Mouse (Mus musculus) E14TG2a.4 (cell line): ENCODE data around the gene Mettl21a.
A peak's percentile ranks its signal among the peaks of the same experiment; 100 is the strongest.
"Not testable (repeated sequence)": the region's sequence is repeated elsewhere in the genome, so short reads cannot be mapped to it uniquely, and the experiment has no call there.

Experiments used
- H3K27me3 ChIP-seq: 2 replicates; pipeline ENCODE4 v1.6.1; 2014; ENCODE audit warnings: low read length, control low read depth; ENCODE audit not compliant: insufficient read depth
- H3K36me3 ChIP-seq: 2 replicates; pipeline ENCODE4 v1.6.1; 2014; ENCODE audit warnings: low read length, control low read depth; ENCODE audit not compliant: insufficient read depth
- H3K4me1 ChIP-seq: replicated peaks from 2 replicates; pipeline ENCODE4 v1.6.1; 2014; ENCODE audit warnings: low read depth, low read length, control low read depth
- H3K4me3 ChIP-seq: replicated peaks from 2 replicates; pipeline ENCODE4 v1.5.1; 2014; ENCODE audit warnings: mild to moderate bottlenecking, low read length
- H3K9me3 ChIP-seq: 2 replicates; pipeline ENCODE4 v1.6.1; 2014; ENCODE audit warnings: low read length, control low read depth
- CTCF ChIP-seq: conservative IDR thresholded peaks from 2 replicates; pipeline ENCODE4 v1.5.1; 2014; ENCODE audit warnings: low read length
- NANOG ChIP-seq: IDR thresholded peaks from 2 replicates; pipeline ENCODE4 v1.6.1; 2014; ENCODE audit warnings: borderline replicate concordance, low read length, mixed read lengths
- POU5F1 ChIP-seq: IDR thresholded peaks from 2 replicates; pipeline ENCODE4 v1.6.1; 2014; ENCODE audit warnings: low read length, borderline replicate concordance

Mettl21a gene

DNA sequence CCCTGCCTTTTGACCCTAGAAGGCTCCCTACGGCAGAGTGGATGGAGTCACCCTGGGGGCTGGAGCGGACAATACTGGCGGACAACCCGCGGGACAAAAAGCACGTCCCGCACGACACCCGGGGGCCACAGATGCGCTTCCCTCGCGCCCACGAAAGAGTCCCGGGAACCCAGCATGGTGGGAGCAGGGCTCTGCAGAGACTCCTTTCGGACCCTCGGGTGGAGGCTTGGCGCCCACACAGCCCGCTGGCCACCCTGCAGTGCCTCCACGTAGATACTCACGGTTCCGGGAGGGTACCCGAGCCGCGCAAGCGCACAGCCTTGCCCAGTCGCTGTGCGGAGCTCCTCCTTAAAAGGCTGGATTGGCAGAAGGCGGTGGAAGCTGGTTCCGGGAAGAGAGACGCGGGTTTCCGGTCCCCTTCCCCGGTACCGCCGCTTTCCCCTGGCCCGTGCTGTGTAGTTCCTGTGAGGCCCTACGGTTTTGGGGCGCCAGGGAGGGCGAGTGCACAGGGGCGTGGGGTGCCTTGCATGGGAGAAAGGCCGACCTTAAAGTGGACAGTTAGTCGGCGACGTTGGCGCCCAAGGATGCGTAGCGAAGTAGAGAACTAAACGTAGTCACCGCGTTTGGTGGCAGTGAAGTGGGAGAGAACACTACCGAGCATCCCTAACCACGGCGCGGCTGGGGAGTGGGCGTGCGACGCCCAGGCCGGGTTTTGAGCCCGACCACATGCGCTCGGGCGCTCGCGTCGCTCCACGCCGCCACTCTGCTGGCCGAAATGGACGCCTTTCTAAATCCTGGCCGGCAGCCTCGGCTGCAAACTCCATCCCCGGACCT lies at the start of gene Mettl21a:
Gene Mettl21a, minus strand, starts transcription at position 362 of the 834 bp plus-strand sequence.
- Histone ChIP-seq H3K4me1 (peaks cover 27% of the 10 kb centered on the region), H3K36me3 (peaks cover 35% of the 10 kb centered on the region), H3K4me3 (peak within 1 kb of the TSS; percentile 95), H3K9me3 (no peaks in the 10 kb centered on the region), H3K27me3 (no peaks in the 10 kb centered on the region)
- TF ChIP-seq POU5F1 (no peak), NANOG (no peak), CTCF (no peak)

DNA sequence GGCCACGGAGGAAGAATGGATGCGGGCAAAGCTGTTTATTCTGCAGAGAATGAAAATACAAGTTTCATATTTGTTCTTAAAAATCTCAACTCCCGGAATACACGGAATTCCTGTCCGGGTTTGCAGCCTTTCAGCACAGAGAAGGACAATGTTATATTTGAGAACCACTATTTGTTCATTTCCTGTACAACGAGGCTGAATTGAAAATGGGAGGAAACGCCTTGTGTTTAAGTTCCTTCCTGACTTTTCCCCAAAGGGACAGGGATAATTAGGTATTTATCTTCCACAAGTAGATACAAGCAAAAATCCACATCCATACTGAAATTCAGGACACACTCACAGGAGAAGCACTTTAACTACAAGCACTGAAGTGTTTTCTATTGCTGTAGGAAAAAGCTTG lies 41.8 kb upstream of the Mettl21a start:
- no peaks in the 10 kb centered on the region for H3K27me3 ChIP-seq
- H3K36me3 ChIP-seq: no peaks in the 10 kb centered on the region
- TF ChIP-seq NANOG (no peak), POU5F1 (no peak), CTCF (no peak)
- peaks cover 25% of the 10 kb centered on the region for H3K4me1 ChIP-seq
- H3K4me3 ChIP-seq: no peak overlapping the region
- no peaks in the 10 kb centered on the region for H3K9me3 ChIP-seq

DNA sequence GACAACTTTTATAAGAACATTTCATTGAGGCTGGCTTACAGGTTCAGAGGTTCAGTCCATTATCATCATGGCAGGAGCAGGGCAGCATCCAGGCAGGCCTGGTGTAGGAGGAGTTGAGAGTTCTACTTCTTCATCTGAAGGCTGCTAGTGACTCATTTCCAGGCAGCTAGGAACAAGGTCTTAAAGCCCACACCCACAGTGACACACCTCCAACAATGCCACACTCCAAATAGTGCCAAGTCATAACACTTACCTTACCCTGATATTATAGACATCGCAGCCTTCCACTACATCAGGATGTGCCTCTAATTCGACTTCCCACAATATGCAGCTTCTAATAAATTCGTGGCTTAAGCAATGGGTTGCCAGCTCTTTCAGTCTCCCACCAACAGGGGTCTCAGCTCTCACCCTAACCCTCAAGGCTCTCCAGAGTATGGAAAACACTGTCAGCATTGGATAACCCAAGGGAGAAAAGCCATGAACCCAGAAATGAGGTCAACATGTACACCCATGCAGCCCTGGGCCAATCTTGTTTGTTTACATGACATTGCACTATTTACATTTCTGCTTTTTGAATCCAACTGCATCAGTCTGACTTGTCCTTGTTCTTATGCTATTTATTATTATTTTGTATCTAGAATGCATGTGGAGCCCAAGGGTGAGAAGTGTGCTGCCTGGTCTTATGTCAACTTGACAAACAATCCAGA lies 39.5 kb upstream of the Mettl21a start:
- Histone ChIP-seq H3K9me3 (no peaks in the 10 kb centered on the region), H3K4me3 (no peak overlapping the region), H3K27me3 (peaks cover 4% of the 10 kb centered on the region; the same call in 1 of the 2 replicates), H3K4me1 (peaks cover 25% of the 10 kb centered on the region), H3K36me3 (no peaks in the 10 kb centered on the region)
- TF ChIP-seq NANOG (no peak), CTCF (peak; percentile 18; the same call in 1 of the 2 replicates), POU5F1 (no peak)

DNA sequence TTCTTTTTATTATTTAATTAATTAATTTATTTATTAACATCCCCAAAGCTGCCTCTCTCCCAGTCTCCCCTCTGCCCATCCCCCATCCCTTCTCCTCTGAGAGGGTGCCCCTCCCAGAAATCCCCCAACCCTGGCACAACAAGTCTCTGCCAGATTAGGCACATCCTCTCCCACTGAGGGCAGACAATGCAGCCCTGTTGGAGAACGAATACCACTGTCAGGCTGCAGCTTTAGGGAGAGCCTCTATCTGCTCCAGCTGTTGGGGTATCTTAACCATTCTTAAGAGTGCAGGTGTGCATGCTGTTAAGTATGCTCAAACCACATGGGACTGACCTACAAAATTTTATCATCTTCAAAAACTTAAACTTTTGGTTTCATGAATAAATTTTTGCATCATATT lies 38.4 kb upstream of the Mettl21a start:
- H3K36me3 ChIP-seq: no peaks in the 10 kb centered on the region
- no peaks in the 10 kb centered on the region for H3K9me3 ChIP-seq
- TF ChIP-seq CTCF: no peak
- TF ChIP-seq NANOG: peak; percentile 73; the same call in 1 of the 2 replicates

DNA sequence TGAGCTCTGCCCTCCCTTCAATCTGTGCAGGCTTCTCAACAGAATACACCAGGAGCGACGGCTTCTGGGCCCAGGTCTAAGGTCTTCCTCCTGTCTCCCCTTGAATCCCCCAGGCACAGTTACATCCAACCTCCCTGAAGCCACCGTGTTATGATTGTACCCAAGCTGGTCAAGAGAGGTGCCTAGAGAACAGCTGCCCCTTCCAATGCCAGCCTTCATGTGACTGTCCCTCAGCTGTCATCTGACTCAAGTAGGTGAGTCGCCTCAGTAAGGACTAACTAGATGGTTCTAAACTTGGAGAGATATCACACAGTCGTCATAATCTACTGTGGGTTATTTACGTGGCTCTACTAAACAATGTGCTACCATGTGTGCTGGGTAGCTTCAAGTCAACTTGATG lies 36.7 kb upstream of the Mettl21a start:
- no peak overlapping the region for H3K4me3 ChIP-seq
- no peaks in the 10 kb centered on the region for H3K9me3 ChIP-seq
- TF ChIP-seq NANOG (no peak), POU5F1 (no peak), CTCF (no peak)
- H3K27me3 ChIP-seq: peaks cover 8% of the 10 kb centered on the region; the same call in 1 of the 2 replicates
- peaks cover 14% of the 10 kb centered on the region for H3K4me1 ChIP-seq
- H3K36me3 ChIP-seq: no peaks in the 10 kb centered on the region

More for the DNA sequence above, 38.4 kb upstream of the Mettl21a start:
- Histone ChIP-seq H3K4me3 (no peak overlapping the region), H3K27me3 (peaks cover 8% of the 10 kb centered on the region; the same call in 1 of the 2 replicates), H3K4me1 (peaks cover 25% of the 10 kb centered on the region)

DNA sequence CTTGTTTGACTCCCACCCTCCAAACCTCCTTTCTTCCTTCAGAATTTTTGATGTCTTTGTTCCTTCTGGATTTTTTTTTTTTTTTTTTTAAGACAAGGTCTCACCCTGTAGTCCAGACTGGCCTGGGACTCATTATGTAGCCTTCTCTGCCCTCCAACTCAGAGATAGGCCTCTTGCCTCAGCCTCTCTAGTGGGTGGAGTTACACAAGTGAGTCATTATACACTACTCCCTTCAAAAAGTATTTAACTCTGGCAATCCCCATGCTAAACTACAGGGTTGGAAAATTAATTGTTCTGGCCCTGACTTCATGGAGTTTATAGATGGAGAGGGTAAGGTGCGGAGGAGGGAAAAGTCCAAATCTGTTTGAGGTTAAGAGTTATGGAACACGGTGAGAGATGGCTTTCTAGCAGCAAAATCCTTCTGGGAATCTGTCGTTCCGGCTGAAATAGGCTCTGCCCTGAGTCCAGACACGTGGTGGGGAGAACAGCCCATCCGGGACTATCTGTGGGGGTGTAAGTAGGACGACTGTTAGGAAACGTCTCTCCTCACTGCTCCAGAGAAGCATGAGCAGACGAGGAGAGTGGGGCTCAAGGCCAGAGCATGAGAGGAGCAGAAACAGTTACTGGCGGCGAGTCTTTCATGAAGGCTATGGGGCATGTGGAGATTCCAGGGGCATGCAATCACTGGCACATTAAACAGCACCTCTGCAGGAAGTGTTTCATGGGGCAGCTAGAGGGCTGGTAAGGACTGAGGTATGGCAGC lies 32.5 kb upstream of the Mettl21a start:
- no peaks in the 10 kb centered on the region for H3K9me3 ChIP-seq
- no peaks in the 10 kb centered on the region for H3K4me1 ChIP-seq
- no peaks in the 10 kb centered on the region for H3K36me3 ChIP-seq
- H3K27me3 ChIP-seq: peaks cover 8% of the 10 kb centered on the region; the same call in 1 of the 2 replicates
- TF ChIP-seq CTCF (no peak), POU5F1 (no peak), NANOG (no peak)
- no peak overlapping the region for H3K4me3 ChIP-seq

DNA sequence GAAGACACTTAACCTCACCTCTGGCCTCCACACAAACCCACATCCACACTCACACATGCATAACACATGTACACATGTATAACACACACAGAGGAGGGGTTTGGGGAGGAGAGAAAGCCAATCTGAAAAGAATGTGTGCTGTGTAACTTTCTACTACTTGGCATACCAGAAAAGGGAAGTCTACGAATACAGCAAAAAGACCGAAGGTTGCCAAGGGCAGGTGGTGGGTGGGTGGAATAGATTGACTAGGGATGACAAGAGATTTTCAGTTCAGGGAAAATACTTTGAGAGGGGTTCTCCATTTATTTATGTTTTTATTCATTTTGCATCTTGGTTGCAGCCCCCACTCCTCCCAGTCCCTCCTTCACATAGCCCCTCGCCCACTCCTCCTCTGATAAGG lies 27.5 kb upstream of the Mettl21a start:
- no peaks in the 10 kb centered on the region for H3K4me1 ChIP-seq
- TF ChIP-seq CTCF (no peak), POU5F1 (no peak), NANOG (no peak)
- H3K4me3 ChIP-seq: no peak overlapping the region
- peaks cover 21% of the 10 kb centered on the region for H3K9me3 ChIP-seq
- H3K27me3 ChIP-seq: no peaks in the 10 kb centered on the region
- no peaks in the 10 kb centered on the region for H3K36me3 ChIP-seq

DNA sequence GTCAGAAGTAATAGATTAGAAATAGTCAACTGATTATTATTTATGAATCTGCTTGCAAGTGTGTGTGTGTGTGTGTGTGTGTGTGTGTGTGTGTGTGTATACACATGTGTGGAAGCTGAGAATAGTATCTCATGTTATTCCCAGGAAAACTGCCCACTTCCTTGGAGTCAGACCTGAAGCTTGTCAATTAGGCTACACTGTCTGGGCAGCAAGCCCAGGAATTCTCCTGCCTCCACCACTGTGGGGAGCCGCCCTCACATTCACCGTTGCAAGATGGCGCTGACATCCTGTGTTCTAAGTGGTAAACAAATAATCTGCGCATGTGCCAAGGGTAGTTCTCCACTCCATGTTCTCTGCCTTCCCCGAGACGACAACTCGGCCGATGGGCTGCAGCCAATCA lies 25.5 kb upstream of the Mettl21a start:
- H3K27me3 ChIP-seq, H3K4me3 ChIP-seq, H3K36me3 ChIP-seq, H3K4me1 ChIP-seq: not testable (repeated sequence)
- peaks cover 21% of the 10 kb centered on the region for H3K9me3 ChIP-seq
